Mouse (Mus musculus) adrenal gland, adult 8-10 months (tissue): ENCODE data around the gene Gm20388. TPM values are rescaled to one million over a fixed set of nuclear protein-coding genes. Genes with fewer than 3 reads are reported as not detected.

Experiments used
- DNase-seq: peaks from one replicate; pipeline ENCODE4 v3.0.0; 2022
- total RNA-seq, 4 experiments: library from RNA; stranded (reverse); gene quantifications; 2 replicates each; pipeline ENCODE4 v1.2.4; 2022

Gm20388 gene
- total RNA-seq, 4 experiments from 2014 or later: 1.7 to 16.9 (median 5.8) TPM

DNA sequence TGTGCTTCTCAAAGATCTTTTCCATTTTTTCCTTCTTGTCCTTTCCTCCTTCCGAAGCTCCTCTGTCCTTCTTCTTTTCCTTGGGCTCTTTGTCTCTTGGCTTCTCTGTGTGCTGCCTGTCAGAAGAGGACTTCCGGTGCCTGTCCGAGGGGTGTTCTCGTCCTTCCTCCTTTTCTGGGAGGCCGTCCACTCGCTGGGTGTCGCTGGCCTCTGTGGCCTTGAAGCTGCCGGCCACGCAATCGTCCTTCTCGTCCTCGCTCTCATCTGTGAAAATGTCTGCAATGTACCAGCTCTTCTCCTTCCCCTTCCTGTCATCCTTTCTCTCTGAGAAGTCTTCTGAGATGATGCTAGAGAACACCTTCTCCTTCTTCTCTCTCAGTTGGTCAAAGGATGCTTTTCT lies 2982.8 kb downstream of the Gm20388 start:
- DNase-seq: peak; percentile 66

DNA sequence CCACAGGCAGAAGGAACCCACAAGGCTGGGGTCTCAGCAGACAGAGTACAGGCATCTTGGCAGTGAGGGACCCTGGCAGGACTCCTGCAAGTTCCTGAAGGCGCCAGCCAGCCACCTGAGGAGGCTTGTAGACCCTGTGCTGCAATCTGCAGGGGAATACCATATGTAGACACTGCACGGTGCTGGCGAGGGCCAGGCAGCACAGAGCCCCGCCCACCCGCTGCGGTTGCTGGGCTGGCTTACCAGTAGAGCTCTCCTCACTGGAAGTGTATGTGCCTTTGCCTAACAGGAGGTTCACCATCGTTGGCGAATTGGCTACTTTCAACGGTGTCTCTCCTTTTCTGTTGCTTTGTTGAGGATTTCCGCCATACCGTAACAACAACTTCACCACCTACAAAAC lies 2985.7 kb downstream of the Gm20388 start:
- no peak for DNase-seq

DNA sequence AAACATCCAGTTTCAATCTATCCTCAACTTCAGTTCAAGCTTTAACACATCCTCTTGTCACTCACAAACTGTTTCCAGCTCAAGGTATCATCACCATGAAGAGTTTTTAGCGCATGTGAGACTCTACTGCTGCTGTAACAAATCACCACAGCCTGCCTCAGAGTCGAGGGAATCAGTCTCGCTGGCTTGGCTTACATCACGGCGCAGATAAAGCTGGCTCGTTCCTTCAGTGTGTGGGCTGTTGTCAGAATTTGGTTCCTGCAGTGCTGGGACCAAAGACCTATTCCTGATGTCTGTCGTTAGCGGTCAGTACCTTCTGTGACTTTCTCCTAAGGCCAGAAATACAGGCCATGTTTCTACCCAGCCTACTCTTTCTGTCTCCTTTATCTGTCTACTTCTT lies 2986.6 kb downstream of the Gm20388 start:
- no peak for DNase-seq

DNA sequence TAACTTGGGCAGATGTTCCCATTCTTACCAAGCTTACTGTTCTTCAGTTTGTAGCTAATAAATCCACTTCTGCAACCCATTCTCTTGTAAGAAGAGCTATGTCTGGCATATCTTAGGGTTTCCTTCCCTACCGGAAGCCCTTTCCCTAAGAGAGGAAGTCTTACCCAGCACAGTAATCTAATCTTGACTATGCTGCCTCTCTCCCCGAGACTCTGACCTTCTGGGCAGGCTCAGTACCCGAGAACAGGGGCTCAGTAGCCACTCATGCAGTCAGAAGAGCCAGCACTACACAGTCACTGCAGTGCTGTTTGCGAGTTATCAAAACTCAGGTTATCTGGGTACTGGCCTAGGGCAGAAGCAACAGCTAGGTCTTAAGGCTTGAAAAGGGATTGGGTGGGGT lies 2987.4 kb downstream of the Gm20388 start:
- no peak for DNase-seq

DNA sequence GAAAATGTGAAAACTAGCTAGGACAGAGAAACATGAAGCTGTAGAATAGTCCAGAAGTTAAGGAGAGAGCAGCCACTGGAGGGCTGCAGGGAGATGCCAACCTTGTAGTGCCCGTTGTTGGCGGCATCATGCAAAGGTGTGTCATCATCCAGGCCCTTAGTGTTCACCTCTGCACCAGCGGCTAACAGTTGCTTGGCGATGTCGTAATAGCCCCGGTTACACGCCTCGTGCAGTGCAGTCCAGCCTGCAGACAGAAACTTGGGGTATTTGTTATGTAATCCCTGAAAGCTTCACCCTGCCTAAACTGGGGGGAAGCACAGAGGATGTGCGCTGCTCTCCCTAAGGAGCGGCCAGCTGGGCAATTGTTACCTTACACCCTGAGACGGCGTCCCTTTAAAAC lies 2987.8 kb downstream of the Gm20388 start:
- no peak for DNase-seq

DNA sequence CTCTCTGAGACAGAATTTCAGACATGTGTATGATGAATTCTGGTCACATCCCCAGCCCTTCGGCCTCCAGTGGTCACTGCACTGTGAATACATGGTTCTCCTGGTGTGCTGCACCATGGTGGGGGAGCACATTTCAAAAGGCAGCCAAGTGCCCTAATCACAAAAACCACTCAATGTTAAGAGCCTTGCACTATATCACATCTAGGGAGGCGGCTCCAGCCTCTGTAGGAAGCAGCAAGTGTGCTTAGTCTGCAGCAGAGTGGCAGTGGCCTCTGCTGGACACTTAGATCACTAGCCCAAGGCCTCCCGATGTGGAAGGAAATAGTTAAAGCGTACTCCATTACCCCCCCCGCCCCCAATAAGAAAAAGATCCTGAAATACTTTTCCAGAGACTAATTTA lies 2988.4 kb downstream of the Gm20388 start:
- no peak for DNase-seq

DNA sequence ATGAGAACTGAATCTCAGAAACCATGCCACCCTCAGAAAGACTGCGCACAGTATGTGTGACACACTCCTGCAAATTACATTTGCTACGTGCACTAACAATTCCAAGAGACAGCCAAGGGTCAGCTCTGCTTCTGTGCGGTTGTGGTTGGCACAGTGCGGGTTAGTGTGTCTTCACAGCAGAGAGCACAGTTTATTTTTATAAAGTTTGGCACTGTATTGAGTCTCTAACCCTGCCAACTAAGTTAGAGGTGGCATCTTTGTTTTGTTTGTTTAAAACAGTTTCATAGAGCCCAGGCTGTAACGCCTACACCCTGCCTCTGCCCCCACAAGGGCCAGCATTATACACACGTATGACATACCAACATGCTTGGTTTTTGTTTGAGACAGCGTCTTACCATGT lies 2990.8 kb downstream of the Gm20388 start:
- no peak for DNase-seq

DNA sequence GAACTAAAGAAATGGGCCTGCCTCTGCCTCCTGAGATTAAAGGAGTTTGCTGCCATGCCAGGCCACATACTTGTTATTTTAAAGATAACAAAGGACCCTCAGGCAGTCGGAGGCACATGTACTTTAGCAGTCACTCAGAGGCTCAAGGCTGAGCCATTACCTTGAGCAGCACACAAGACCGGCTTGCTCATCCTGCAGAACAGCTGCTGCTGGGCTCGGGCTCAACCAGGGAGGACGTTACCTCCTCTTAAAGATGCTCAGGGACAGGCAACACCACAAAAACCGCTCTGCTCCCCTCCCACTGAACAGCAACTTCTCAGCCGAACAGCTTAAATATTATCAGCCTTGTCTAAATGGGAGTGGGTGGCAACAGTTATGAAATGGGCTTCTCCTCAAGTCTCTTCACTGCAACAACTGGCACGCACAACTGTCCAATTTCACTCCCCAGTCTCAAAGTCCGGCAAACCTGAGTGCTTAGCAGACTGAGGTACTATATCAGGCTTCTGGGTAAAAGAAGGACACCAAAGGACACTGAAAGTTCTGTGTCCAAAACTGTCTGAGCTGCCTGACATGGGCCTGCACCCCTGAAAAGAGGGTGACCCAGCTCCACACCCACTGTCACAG lies 2991.4 kb downstream of the Gm20388 start:
- DNase-seq: peak; percentile 60

DNA sequence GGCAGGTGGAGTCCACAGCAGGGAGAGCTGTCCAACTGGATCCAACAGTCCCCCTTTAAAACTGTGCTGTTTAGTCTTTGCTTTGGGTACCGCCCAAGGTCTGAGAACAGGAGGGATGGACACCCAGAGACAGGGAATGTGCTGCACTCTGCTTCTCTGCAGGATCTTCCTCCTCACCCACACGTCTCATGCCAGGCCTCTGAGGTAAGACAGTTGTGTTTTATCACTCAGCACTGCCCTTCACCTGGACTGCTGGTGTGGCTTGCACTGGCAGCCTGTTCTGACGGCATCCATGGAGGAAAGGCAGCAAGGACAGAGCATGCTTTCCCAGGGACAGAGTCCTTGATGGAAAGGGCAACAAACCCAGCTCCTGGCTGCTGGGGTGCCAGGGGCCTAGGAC lies 2991.9 kb downstream of the Gm20388 start:
- DNase-seq: peak; percentile 81

DNA sequence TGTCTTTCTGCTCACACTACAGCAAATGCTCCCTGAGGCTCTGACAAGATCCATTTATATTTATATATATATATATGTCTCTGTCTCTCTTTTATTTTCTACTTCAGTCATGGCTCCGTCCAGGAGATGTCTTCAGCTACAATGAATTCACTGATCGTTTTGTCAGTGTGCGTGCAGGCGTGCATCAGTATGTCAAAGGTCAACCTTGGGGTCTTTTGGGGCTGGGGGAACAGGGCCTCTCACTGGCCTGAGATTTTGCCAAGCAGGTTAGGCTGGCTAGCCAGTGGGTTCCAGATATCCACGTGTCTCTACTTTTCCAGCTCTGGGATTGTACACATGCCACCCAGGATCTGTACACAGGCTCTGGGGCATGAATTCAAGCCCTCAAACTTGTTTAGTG lies 2992.4 kb downstream of the Gm20388 start:
- no peak for DNase-seq

DNA sequence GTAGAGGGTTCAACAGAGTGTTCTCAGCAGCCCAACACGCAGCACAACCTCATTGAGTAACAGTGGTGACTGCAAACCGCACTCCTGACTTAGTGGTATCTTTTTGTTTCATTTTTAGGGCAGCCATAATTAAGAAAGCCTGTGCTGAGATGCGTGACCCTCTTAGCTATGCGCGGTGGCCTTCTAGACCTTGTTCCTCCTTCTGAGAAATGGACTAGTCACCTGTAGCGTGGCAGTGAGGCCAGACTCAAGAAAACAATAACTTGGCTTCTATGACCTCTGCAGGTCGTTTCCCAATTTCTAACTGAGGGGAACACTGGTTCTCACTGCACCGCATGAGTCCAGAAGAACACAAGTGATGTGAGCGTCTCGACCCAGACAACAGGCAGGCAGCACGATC lies 2993.9 kb downstream of the Gm20388 start:
- no peak for DNase-seq

DNA sequence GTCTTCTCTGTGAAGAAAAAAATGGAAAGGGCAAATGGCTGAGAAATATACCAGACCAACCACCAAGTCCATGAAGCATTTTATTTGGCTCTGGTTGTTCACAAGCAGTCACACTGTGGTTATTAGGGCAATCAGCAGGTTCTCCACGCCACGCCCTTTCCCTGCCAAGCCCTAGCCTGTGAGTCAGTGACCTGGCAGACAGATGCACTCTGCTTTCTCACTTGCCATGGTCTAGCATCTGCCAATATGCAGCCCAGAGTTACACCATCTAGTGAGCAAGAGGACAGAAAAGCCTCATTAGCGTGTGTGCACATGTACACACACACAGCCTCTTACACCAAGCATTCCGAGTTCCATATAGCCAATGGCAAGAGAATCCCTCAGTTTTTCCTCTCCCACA lies 2994.7 kb downstream of the Gm20388 start:
- DNase-seq: peak; percentile 77

DNA sequence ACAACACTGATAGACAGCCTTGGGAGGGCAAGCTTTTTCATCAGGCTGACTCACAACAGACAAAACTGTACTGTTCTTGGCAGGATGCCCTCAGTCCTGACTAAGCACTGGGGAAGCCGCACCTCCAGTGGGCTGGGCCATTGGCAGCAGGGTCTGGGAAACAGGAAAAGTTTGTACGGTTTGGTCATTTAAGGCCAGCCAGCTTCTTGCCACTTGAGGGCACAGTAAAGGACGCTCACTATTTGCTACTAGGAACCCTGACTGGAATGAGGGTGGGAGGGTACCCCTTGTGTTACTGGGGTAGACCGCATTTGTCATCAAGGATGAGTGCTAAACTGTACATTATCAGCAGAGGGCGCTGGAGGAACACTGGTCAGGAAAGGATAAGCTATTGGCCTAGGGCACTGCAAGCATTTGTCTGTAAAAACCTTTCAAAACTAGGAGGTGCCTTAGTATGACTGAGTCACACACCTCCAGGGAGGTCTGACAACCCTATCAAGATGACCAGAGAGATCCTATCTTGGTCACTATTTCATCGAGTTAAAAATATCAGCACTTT lies 2995.9 kb downstream of the Gm20388 start:
- DNase-seq: peak; percentile 96

DNA sequence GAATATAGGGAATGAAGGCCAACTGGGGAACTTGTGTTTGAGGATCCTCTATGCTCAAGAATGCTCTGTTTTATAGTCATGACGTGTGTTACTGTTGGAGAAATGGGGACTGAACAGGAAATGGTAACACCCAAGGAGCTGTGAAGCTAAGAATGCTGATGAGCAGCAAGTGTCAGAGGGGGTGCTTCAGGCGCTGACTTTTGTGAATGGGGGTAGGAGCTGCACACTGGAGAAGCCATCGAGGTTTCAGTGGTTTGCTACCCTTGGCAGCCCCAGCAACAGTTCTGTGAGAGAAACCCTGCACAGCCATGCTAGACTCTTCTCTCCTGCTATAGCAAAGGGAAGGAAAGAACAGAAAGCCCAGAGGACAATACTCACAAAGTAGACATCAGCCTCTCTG lies 3001.5 kb downstream of the Gm20388 start:
- DNase-seq: no peak

DNA sequence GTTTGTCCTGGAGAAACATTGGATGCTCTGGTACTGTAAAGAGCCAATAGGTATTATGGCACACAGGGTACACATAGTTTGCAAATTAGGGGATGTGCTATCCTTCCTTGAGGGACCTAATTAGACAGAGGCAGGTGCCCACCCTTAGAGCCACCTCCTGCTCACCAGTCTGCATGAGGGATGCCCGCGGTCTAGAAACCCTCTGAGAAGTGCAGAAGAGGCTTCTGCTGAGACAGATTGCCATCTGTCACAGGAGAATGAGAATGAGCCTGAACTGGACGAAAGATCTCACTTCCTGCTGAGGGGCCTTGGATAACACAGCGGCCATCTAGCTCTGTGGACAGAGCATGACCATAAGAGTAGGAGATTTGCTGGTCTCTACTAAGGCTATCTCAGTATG lies 3002.2 kb downstream of the Gm20388 start:
- no peak for DNase-seq

DNA sequence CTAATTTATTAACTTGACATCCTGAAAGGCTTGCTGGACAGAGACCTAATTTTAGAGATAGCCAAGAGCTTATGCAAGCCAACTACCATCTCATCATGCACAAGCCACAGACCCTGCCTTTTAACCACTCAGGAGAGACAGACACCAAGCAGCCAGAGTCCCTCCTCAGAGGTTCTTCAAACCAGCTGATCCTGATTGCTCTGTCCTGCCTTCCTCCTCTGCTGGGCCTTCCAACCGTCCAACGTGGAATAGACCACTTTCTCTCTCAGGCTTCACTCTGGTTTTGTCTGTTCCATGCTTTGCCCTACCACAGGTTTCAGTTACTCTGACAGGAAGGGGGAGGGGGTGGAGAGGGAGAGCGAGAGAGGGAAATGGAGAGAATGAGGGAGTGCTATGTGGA lies 3006.1 kb downstream of the Gm20388 start:
- DNase-seq: no peak

DNA sequence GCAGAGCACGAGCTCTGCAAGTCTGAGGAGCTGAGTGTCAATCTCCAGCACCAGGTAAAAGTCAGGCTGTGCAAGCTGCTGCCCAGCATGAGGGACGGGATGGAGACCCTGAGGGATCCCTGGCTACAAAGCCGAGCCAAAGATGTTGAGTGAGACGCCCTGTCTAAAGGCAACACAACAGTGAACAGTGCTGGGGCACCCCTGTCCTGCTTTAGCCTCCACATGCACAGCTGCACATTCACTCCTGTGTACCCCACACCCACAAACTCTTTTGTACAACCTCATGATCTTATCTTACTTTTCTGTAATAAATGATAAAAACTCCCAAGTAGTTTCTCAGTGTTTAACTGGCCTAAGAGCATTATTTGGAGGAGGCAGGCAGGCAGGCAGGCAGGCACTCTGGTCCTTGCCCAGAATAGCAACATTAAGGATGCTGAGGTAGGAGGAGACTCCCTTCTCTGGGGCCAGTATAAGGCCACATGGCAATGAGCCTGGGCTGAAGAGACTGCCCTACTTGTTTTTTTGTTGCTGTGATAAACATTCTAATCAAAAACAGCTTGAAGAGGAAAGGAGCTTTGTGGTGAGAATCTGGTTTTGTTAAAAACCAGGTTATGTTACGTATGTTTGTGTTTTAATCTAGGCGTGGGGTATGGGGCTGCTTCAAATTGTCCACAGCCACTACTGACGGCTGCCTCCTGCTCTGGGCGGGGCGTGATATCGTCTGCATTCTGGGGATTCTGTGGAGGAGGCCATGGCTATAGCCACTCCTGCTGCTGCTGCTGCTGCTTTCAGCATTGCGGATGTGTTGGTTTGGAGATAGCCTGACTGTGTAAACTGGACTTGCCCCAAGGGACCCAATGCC lies 3007.1 kb downstream of the Gm20388 start:
- DNase-seq: no peak

DNA sequence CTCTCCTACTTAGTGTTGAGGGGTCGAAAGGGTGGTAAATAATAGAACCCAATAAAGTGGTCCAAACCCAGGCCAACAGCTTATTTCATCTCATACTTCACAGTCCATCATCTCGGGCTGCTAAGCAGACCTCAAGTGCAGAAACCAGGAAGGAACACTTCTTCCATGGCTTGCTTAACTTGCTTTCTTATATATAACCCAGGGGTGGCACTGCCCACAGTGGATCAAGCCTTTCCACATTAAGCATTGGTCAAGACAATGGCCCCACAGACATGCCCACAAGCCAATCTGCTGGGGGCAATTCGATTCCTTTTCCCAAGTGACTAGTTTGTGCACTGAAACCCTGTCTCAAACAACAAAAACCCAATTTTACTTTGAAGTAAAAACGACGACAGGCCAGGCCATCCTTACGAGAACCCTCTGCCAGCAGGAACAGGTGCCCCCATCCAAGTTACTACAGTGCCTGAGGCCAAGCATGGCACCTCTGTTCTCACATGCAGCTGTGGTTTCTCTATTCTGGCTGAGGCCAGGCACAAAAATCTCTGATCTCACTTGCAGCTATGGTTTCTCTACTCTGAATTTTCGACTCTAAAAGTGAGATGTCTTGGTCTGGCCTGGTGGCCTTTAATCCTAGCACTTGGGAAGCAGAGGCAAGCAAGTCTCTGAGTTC lies 3007.9 kb downstream of the Gm20388 start:
- DNase-seq: no peak

DNA sequence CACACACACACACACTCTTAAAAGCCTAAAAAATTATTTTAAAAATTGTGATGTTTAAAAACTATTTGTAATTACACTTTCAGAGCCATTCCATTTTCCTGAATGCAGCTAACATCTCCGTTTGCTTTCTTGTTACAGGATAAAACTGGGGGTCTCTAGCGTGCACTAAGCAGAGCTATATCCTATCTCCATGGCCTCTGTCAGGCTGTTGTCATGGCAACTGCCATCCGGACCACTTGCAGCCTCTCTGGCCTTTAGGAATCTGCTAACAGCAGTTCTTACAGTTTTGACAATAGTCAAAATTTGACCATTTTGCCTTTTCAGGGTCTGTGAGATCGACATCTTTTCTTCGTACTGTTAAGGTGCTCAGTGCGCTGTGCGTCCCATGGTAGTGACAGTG lies 3010.2 kb downstream of the Gm20388 start:
- DNase-seq: no peak

DNA sequence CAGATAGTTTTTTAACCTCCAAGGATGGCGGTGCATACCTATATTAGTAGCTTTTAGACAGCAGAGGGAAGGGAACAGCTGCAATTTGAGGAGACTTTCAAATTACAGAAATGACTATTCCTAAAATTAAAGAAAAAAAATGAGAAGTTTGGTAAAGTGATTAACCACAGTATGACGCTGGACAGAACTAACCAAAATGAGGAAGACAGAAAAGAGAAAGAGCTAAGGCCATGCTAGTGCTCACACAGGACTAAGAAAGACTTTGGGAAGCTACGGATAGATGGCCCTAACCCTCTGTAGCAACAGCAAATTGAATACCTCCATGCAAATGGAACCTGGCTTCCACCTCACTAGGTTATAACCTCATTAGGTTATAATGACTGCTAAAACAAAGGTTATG lies 3012.3 kb downstream of the Gm20388 start:
- no peak for DNase-seq

DNA sequence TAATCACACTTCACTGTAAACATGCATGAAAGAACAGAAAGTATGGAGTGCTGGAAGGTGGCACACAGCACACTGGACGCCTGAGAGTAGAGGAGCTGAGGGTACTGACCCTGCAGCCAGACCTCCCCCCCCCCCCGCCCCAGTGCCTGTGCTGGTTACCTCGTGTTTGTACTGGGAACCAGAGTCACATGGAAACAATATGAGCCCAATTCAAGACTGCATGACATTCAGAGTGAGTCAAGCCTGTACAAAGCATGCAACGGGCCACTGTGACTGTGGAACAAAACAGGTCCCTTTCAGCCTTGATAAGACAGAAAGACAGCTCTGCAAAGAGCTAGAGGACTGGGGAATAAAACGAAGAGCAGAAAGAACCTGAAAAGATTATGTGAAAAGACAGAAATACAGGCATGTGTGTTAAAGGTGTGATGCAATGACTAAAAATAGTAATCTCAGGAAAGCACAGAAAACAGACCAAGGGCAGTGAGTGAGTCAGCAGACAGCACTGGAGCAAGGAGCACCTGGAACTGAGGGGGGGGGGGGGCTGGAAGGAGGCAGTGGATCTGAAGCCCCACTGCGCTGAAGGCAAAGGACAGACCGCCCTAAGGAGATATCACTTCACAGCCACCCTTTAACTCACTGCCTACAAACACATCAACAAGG lies 3012.9 kb downstream of the Gm20388 start:
- no peak for DNase-seq

DNA sequence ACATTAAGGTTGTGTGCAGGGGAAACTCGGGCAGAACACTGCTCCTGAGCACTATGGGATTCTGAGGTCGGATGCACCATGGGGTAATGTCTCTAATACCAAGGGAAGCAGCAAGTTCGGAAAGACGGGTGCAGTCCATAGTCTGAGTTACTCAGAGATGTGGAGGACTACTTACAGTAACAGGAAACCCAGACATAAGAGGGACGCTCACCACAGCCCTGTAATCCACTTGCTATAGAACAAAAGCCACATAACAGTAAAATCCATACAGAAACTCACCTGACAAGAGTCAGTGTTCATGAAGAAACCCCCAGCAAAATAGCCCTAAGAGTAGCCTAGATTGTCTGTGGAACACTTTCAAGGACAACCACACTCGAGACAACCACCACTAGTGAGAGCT lies 3013.4 kb downstream of the Gm20388 start:
- no peak for DNase-seq
